Mouse (Mus musculus): Measurements from ENCODE around the gene Cyth1. TPM values are rescaled to one million over a fixed set of nuclear protein-coding genes. Genes with fewer than 3 reads are reported as not detected.

The Cyth1 gene
- total and polyA plus RNA-seq, 3 experiments, result 13.2 to 13.6 TPM; not detected in 1

- Histone ChIP-seq H3K79me2 (ENCODE audit: control insufficient read depth, insufficient read depth, low read length, poor library complexity) (no peaks in the 10 kb centered on the region; the same call in 1 of the 2 replicates), H3K36me3 (ENCODE audit: control insufficient read depth in 1 of 2, insufficient read depth in 2 of 2, low read length in 2 of 2) (no peaks in the 10 kb centered on the region; a peak in 1 of 4 replicates), H3K4me1 (ENCODE audit: control insufficient read depth in 1 of 2, insufficient read depth in 2 of 2, low read length in 2 of 2) (no peaks in the 10 kb centered on the region), H3K27ac (ENCODE audit: control insufficient read depth, low read depth, low read length) (no peak overlapping the region), H3K4me3 (ENCODE audit: control insufficient read depth in 1 of 2, insufficient read depth in 1 of 2, low read depth in 2 of 2, low read length in 2 of 2) (no peak overlapping the region), H3K9ac (ENCODE audit: control insufficient read depth, low read depth, low read length, poor library complexity, severe bottlenecking) (no peak overlapping the region), H3K27me3 (ENCODE audit: control insufficient read depth in 1 of 2, insufficient read depth in 2 of 2, low read length in 2 of 2) (no peaks in the 10 kb centered on the region), H3K9me3 (replicated peaks; ENCODE audit: insufficient read depth, low read length) (no peaks in the 10 kb centered on the region)
- TF ChIP-seq MAFK (IDR thresholded peaks at IDR 0.05; ENCODE audit: borderline replicate concordance, low read depth, low read length), result no peak
- TF ChIP-seq GABPA (IDR thresholded peaks at IDR 0.05; ENCODE audit: low read depth, low read length), result no peak
- no peak for TF ChIP-seq ZNF384 (IDR thresholded peaks at IDR 0.05; ENCODE audit: low read depth, low read length)
- no peak for TF ChIP-seq POLR2AphosphoS5 (IDR thresholded peaks at IDR 0.05; ENCODE audit: borderline replicate concordance, low read depth, low read length)
- no peak for TF ChIP-seq MYC (IDR thresholded peaks at IDR 0.05; ENCODE audit: low read depth, low read length)
- TF ChIP-seq ELF1 (IDR thresholded peaks at IDR 0.05; ENCODE audit: low read depth, low read length), result no peak
- TF ChIP-seq GATA1 (IDR thresholded peaks at IDR 0.05; ENCODE audit: low read depth, low read length), result no peak
- no peak for TF ChIP-seq NRF1 (IDR thresholded peaks at IDR 0.05; ENCODE audit: insufficient read depth, low read depth, low read length, poor library complexity, severe bottlenecking)
- no peak for TF ChIP-seq POLR2A (IDR thresholded peaks at IDR 0.05; ENCODE audit: control insufficient read depth in 1 of 2, insufficient read depth in 1 of 2, low read depth in 1 of 2, low read length in 2 of 2, poor library complexity in 1 of 2)
- no peak for TF ChIP-seq CHD2 (IDR thresholded peaks at IDR 0.05; ENCODE audit: low read length)
- no peak for TF ChIP-seq SIN3A (IDR thresholded peaks at IDR 0.05; ENCODE audit: low read length)
- TF ChIP-seq TBP (IDR thresholded peaks at IDR 0.05; ENCODE audit: low read depth, low read length), result no peak
- TF ChIP-seq POLR2AphosphoS2 (IDR thresholded peaks at IDR 0.05; ENCODE audit: low read length), result no peak
- TF ChIP-seq CHD1 (IDR thresholded peaks at IDR 0.05; ENCODE audit: low read depth, low read length), result no peak
- no peak for TF ChIP-seq EP300 (IDR thresholded peaks at IDR 0.05; ENCODE audit: low read depth in 1 of 2, low read length in 2 of 2)
- no peak for TF ChIP-seq SMC3 (IDR thresholded peaks at IDR 0.05; ENCODE audit: low read depth, low read length)
- no peak for DNase-seq (ENCODE audit: low read depth, low spot score)
These were observed 51.5 kb downstream of the Cyth1 start for GRCm38 (mm10) chr11:118196824-118197388.

GRCm38 (mm10) chr11:118193390-118194147 lies 54.8 kb downstream of the Cyth1 start:
- H3K9me3 ChIP-seq (replicated peaks; ENCODE audit: insufficient read depth, low read length), result no peaks in the 10 kb centered on the region
- DNase-seq (ENCODE audit: low read depth, low spot score), result no peak
- H3K27me3 ChIP-seq (ENCODE audit: control insufficient read depth in 1 of 2, insufficient read depth in 2 of 2, low read length in 2 of 2), result no peaks in the 10 kb centered on the region
- no peaks in the 10 kb centered on the region; the same call in 1 of the 2 replicates for H3K79me2 ChIP-seq (ENCODE audit: control insufficient read depth, insufficient read depth, low read length, poor library complexity)
- no peak overlapping the region for H3K27ac ChIP-seq (ENCODE audit: control insufficient read depth, low read depth, low read length)
- H3K9ac ChIP-seq (ENCODE audit: control insufficient read depth, low read depth, low read length, poor library complexity, severe bottlenecking), result no peak overlapping the region
- no peak overlapping the region for H3K4me3 ChIP-seq (ENCODE audit: control insufficient read depth in 1 of 2, insufficient read depth in 1 of 2, low read depth in 2 of 2, low read length in 2 of 2)
- peaks cover 0 to 2% of the 10 kb centered on the region in 2 experiments; a peak in 1 of 4 replicates for H3K36me3 ChIP-seq (ENCODE audit: control insufficient read depth in 1 of 2, insufficient read depth in 2 of 2, low read length in 2 of 2)
- TF ChIP-seq BHLHE40 (IDR thresholded peaks at IDR 0.05; ENCODE audit: borderline replicate concordance, low read depth, low read length) (no peak), MAX (IDR thresholded peaks at IDR 0.05; ENCODE audit: low read length) (no peak), POLR2A (IDR thresholded peaks at IDR 0.05; ENCODE audit: control insufficient read depth in 1 of 2, insufficient read depth in 1 of 2, low read depth in 1 of 2, low read length in 2 of 2, poor library complexity in 1 of 2) (no peak), TCF12 (IDR thresholded peaks at IDR 0.05; ENCODE audit: low read depth, low read length) (no peak), ZKSCAN1 (IDR thresholded peaks at IDR 0.05; ENCODE audit: low read depth, low read length) (no peak), USF1 (IDR thresholded peaks at IDR 0.05; ENCODE audit: low read depth, low read length) (no peak), HCFC1 (IDR thresholded peaks at IDR 0.05; ENCODE audit: low read depth, low read length) (no peak), SMC3 (IDR thresholded peaks at IDR 0.05; ENCODE audit: low read depth, low read length) (no peak), USF2 (IDR thresholded peaks at IDR 0.05; ENCODE audit: borderline replicate concordance in 1 of 2, insufficient read depth in 1 of 2, low read depth in 1 of 2, low read length in 2 of 2) (no peak), TAL1 (IDR thresholded peaks at IDR 0.05; ENCODE audit: low read length) (no peak), MEF2A (IDR thresholded peaks at IDR 0.05; ENCODE audit: extremely low read depth, insufficient replicate concordance, low read depth, low read length, poor library complexity, severe bottlenecking) (no peak), MXI1 (IDR thresholded peaks at IDR 0.05; ENCODE audit: low read depth, low read length) (no peak), CHD2 (IDR thresholded peaks at IDR 0.05; ENCODE audit: low read length) (no peak), SIN3A (IDR thresholded peaks at IDR 0.05; ENCODE audit: low read length) (no peak), TBP (IDR thresholded peaks at IDR 0.05; ENCODE audit: low read depth, low read length) (no peak), POLR2AphosphoS5 (IDR thresholded peaks at IDR 0.05; ENCODE audit: borderline replicate concordance, low read depth, low read length) (no peak), MYB (IDR thresholded peaks at IDR 0.05; ENCODE audit: low read depth, low read length) (no peak), ZC3H11A (IDR thresholded peaks at IDR 0.05; ENCODE audit: low read depth, low read length) (no peak), E2F4 (IDR thresholded peaks at IDR 0.05; ENCODE audit: borderline replicate concordance, low read depth, low read length) (no peak)
- no peaks in the 10 kb centered on the region for H3K4me1 ChIP-seq (ENCODE audit: control insufficient read depth in 1 of 2, insufficient read depth in 2 of 2, low read length in 2 of 2)

Data from MEL (cell line).